Mouse (Mus musculus) CD4-positive, CD25-positive, alpha-beta regulatory T cell, adult 2 months (primary cell): Measurements from ENCODE around the gene Cgref1.

ENCODE experiments used
- DNase-seq: peaks from one replicate; pipeline ENCODE4 v3.0.0-alpha.2; 2012; ENCODE audit warnings: low read depth, low spot score

Gene Cgref1

DNA sequence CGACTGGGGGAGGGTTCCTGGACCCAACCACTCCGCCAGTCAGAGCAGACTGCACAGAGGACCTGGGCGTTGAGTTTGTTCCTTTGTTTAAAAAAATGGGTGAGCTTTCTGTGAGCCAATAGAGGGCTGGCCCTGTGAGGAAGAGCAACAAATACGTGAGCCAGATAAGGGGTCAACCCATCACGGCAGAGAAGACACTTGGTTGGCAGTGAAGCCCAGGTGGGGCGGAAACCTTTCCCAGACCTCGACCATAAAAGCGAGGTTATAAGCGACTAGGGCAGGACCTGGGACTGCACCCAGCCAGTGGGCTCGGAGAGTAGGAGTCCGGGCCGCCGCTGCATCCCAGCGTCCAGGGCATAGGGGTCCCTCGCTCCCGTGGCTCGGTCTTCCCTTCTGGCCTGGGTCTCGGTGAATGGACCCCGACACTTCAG lies 58.0 kb downstream of the Cgref1 start:
- peak; percentile 91 for DNase-seq

DNA sequence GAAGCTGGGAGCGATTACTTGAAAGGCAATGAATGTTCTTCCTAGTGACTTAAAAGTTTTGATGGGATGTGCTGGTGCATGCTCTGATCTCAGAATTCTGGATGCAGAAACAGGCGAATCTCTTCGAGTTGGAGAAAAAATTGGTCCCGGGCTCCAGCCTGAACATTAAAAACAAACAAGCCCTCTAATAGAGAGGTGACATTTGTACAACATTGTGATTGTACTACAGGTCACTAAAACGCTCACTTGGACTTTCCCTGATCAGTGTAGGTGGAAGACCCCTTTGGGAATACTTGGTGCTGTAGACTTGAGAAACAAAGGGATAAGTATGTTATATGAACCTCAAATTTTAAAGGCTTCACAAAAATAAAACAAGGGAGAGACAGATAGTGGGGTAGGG lies 58.7 kb downstream of the Cgref1 start:
- no peak for DNase-seq

DNA sequence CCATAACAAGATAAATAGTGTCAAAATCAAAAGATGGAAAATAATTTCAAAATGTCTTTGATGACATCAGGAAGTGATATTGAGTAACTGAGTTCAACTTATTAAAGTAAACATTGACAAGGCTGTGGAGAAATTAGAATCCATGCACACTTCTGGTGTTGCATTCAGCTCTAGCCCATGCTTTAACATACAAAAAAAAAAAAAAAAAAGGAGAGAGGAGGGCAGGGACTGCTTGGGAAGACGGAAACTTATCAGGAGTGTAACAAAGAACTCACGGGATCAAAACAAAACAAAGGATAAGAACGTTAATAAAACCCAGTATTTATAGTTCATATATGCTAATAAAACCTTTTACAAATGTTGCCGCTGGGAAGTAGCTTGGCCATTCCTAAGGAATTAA lies 59.2 kb downstream of the Cgref1 start:
- DNase-seq: no peak
